Mouse (Mus musculus) cerebellum, adult 8-10 months (tissue): ENCODE results near the gene Gapvd1.
A peak's percentile ranks its signal among the peaks of the same experiment; 100 is the strongest.
"Not testable (repeated sequence)": the region's sequence is repeated elsewhere in the genome, so short reads cannot be mapped to it uniquely, and the experiment has no call there.

ENCODE experiments used
- DNase-seq: peaks from one replicate; pipeline ENCODE4 v3.0.0; 2022

Gene Gapvd1

DNA sequence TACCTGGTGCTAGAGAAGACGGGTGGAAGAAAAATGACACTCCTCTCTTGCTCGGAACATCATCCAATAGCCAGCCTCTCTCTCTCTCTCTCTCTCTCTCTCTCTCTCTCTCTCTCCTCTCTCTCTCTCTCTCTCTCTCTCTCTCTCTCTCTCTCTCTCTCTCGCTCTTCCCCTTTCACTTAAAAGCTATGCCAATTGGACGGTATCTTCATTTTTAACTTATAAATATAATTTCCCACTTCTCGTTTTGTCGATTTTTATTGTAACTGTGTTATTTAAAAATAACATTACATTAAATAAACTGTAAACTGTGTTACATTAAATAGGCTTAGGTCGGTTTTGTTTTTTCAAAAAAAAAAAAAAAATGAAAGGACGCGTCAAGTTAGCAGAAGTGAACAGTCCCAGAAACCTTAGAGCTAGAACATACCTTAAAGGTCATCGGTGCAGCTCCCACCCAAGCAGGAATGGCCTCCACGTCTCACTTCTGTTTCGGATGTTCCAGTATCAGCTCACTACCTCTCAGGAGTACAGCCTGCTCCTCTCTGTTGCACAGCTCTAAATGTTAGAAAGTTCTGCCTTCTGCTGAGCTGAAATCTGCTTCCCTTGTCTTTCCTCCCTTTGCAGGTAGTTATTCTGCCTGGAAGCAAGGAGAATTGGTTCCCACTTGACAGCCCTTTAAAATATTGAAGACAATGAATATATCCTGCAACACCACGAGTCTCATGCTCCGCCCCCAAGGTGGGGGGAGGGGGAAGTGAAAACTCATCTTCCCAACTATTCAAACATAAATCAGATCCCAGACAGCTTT is at the start of gene Gapvd1:
Gene Gapvd1, minus strand, starts transcription at position 682 of the 808 bp plus-strand sequence.
- peak; percentile 27 for DNase-seq

DNA sequence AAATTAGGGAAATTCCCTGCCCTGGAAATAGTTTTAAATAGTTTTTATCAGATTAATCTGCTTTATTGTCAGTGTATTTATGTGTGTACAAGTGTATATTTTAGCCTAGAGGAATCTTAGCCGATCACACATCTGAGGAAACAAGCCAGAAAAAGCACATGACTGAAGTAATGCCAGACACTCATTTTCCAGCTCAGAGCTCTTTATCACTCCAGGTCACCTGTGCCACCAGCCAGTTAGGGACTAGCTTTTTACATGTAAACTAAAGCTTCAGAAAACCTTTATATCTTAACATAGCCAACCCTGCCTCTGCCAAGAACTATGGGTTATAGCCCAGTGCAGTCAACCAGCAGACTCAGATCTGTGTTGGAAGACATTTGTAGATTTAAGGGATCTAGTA is 49.8 kb upstream of the Gapvd1 start:
- no peak for DNase-seq

DNA sequence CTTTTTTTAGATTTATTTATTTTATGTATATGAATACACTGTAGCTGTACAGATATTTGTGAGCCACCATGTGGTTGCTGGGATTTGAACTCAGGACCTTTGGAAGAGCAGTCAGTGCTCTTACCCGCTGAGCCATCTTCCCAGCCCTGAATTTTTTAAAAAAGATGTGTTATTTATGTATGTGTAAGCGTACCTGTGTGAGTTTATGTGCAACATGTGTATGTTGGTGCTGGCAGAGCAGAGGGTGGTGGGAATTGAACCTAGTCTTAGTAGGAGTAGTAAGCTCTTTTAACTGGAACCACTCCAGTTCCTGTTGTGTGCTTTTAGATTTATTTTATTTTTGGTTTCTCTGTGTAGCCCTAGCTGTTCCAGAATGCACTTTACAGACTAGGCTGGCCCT is 49.1 kb upstream of the Gapvd1 start:
- no peak for DNase-seq

DNA sequence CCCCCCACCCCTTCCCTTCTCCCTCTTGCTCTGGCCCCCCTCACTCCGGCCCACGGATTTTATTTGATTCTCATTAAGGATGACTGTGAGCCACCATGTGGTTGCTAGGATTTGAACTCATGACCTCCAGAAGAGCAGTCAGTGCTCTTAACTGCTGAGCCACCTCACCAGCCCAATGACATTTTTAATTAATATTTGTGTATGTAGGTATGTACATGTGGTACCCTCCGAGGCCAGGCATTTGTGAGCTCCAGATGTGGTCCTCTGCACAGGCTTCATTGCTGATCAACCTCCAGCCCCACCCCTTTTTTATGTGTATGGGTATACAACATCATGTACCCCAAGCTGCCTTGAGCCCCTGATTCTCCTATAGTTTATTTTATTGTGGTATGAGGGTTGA is 48.7 kb upstream of the Gapvd1 start:
- DNase-seq: no peak

DNA sequence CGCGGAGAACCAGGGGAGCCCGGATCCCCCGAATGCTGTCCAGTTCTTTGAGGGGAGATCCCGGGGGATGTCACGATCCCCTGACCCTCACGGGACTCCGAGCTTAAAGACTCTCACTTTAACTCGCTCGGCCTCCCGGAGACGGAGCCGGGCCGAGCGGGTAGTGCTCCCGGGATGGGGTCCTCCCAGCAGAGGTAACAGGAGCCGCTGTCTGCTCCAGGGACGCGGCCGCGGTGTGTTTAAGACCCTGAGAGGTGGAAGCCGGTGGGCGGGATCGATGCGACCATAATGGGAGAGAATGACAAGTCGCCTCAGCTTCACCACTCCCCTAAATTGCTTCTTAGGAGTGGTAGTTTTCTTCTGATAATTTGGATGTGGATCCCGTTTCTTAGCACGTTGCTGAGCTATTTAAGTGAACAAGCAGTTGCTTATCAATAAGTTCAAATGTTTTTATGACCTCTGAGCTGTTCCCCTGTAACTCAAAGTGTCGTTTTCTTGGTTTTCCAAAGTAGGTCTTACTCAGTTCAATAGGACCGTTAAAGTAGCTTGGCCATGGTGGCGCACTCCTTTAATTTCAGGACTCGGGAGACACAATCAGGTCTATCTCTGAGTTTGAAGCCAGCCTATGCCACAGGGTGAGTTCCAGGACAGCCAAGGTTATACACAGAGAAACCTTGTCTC is 47.7 kb upstream of the Gapvd1 start:
- peak; percentile 41 for DNase-seq

DNA sequence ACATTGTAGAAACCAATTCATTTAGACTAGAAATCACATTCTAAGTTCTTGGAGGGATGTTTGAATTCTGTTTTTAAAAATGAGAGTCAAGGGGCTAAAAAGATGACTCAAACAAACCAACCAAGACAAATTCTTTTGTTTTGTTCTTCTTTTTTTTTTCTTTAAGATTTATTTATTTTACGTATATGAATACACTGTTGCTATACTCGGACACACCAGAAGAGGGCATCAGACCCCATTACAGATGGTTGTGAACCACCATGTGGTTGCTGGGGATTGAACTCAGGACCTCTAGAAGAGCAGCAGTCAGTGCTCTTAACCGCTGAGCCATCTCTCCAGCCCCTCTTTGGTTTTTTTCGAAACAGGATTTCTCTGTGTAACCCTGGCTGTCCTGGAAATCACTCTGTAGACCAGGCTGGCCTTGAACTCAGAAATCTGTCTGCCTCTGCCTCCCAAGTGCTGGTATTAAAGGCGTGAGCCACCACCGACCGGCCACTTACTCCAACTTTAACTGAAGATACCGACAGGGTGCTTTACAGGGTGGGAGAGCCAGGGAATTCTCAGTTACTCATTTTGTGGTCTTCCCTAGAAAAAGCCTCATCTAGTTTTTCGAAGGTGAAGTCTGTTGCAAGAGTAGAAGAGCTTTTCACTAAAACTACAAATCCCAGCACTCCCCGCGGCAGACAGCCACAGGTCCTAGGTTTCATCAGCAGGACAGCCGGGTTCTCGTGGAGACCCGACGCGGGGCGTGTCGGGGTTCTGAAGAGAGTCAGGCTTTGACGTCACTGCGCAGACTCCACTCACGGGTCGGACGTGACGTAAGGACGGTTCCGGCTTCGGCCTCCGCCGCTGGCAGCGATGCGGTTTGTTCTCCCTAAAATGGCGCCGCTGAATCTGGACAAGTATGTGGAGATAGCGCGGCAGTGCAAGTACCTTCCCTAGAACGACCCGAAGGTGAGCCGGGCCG is 46.8 kb upstream of the Gapvd1 start:
- peak; percentile 94 for DNase-seq

DNA sequence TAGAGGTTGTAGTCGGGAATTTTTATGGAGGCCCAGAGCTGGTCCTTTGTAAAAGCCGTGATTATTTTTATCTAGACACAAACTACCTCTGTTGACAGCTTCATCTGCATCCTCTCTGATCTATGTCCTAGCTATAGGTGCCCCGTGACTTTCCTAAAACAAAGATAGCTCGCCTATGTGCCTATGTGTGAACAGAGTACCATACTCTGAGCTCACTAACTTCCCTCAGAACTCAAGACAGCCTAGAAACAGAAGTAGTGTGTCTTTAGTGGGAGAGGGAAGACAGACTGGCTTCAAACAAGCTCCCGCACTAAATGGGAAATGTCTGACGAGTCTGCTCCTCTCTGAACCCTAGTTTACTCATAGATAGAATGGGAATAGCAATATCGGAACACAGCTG is 45.3 kb upstream of the Gapvd1 start:
- no peak for DNase-seq

DNA sequence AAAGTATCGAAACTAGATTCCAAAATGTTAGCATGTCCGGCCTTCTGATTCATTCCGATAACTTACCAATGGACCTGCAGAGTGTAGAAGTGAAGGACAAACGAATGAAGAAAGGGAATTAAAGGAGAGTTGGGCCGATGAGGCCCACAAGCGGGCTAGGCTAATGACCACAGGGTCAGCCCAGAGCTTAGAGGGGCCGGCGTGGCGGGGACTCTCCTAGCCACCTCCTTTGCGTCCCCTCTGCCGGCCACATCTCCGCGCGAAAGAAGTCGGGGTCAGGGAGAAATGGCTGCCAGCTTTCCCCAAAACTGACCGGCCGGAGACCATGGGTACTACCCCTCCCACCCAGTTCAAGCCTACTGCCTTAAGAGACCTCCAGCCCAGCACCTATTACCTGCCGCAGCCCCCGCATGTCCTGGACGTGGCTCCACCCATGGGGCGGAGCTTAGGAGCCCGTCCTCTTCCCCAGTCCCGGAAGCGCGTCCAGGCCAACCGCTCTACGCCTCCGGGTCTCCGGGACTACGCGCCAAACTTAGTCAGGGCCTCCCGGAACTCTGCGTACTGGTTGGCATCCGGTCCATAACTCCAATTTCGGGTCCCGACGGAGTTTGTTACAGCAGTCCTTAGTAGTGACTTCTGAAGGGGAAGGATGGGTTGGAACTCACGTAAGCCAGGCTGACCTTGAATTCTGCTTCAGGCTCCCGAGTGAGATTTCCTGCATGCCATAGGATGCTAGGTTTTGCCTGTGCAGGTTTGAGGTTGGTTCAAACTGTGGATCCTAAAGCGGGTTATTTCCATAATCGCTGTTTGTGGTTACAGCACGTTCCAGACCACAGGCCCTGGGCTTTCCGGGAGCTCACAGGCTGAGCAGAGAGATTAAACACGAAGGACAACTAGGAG is 44.6 kb upstream of the Gapvd1 start, which contains the start of gene Rabepk:
Gene Rabepk, minus strand, starts transcription at position 556 of the 900 bp plus-strand sequence.
- DNase-seq: peak; percentile 70

DNA sequence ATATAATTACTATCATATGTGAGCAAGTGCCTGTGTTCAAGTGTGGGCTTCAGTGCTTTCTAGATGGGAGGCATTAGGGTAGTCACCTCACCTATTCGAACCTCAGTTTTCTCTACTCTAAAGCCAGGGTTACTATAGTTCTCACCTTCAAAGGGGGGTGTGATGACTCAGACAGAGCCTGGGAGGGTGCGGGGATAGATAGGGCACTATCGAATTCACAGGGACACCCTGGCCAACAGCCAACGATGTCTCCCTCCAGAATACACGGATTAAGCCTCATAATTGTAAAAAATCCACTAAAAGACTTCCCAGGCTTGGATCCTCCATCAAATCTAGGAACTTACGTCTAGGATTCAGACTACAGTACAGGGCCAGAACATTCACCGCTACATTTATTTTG is 40.4 kb upstream of the Gapvd1 start:
- no peak for DNase-seq

DNA sequence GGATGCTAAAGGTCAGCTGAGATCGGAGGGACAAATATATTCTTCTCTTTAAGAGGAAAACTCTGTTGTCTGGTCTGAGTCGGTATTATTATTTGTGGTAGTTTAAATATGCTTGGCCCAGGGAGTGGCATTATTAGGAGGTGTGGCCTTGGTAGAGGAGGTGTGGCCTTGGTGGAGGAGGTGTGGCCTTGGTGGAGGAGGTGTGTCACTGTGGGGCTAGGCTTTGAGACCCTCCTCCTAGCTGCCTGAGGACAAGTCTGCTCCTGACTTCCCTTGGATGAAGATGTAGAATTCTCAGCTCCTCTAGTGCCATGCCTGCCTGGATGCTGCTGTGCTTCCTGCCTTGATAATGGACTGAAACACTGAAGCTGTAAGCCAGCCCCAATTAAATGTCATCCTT is 39.5 kb upstream of the Gapvd1 start:
- no peak for DNase-seq

DNA sequence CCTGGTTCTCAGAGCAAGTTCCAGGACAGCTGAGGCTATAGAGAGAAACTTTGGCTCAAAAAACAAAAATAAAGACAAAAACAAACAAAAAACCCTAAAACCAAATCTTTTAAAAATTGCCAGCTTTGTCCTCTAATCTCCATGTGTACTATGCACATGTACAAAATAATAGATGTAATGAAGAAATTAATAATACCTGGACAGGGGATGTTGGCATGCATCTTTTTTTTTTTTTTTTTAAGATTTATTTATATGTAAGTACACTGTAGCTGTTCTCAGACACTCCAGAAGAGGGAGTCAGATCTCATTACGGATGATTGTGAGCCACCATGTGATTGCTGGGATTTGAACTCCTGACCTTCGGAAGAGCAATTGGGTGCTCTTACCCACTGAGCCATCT is 37.5 kb upstream of the Gapvd1 start:
- not testable (repeated sequence) for DNase-seq

DNA sequence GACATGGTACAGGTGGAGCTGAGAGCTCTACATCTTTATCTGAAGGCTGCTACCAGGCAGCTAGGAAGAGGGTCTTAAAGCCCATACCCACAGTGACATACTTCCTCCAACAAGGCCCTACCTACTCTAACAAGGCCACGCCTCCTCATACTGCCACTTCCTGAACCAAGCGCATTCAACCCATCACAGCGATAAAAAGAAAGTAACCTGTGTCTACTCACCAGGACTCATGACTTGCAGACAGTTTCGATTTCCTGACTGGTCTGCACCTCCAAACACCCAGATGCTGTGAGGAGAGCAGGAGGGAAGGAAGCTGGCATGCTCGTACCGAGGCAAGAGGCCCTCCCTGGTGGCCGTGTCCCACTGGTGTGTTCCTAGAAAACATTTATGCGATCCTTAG is 35.2 kb upstream of the Gapvd1 start:
- no peak for DNase-seq

DNA sequence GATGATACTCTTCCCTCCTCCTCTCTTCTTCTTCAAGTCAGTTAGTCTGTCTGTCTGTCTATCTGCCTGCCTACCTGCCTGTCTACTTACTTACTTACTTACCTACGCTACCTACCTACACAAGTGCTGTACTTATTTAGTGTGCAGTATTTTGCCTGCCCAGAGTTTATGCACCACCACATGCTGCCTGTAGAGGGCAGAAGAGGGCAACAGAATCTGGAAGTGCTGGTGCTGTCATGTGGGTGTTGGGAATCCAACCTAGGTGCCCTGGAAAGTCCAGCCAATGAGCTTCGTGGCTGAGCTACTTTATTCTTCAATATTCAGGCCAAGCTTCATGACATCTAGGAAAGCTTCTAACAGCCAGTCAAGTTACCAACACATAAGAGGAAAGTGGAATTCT is 29.1 kb upstream of the Gapvd1 start:
- DNase-seq: no peak

DNA sequence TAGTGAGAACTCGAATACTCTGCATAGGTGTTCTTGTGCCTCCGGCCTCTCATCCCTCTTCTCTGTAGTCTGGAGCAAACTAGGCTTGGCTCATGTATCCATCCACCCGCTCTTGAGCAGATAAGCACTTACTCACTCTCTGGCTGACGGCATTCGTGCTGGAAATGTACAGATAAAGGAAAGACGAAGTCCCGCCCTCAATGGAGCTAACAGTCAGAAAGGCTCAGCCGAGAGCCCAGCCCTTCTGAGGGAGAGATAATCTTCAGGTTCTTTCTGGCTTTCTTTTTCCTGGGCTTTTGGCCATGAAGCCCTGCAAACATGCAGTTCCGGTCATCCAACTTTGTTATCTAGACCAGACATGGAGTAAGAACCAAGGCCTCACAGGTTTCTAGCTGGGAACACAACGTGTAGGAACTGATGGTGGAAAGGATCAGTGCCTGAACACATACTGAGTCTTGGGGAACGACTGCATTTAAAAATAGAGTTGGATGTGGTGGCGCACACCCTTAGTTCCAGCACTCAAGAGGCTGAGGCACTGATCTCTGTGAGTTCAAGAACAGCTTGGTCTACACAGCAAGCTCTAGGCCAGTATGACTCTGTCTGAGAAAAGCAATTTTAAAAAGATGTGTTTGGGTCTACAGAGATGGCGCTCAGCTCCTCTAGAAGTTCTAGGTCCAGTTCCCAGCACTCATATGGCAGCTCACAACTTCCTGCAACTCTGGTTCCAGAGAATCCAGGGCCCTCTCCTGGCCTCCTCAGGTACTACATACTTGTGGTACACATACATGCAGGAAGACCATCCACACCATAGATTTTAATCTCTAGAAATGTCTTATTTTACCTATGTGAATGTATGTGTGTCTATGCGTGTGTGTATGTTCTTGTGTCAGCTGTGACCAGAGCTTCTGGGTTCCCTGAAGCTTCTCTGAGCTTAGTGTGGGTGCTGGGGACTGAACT is 28.3 kb upstream of the Gapvd1 start:
- no peak for DNase-seq

DNA sequence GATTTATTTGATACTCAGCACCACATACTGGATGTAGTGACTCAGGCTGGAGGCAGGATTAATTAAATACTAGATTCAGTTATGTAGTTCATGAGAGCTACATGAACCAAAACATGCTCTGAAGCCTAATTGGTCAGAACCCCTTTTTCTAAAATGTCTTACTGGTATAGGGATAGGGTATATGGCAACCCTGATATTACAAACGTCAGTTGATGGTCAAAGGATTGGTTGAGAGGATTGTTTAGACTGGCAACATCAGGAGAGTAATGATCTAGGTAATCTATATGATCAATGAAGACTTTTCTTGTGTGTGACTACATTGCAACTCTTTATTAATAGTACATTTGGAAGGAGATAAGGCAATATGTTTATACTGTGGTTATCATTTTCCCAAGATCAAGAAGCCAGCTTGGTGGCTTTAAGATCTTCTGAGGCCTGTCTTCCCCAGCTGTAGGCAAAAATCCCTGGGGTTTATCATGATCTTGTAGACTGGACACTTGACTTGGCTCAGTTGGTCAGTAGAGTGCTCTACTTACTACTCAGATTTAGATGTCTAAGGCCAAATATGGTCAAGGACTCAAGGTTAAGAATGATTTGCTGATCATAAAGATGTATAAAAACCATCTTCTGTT is 22.3 kb upstream of the Gapvd1 start:
- no peak for DNase-seq

DNA sequence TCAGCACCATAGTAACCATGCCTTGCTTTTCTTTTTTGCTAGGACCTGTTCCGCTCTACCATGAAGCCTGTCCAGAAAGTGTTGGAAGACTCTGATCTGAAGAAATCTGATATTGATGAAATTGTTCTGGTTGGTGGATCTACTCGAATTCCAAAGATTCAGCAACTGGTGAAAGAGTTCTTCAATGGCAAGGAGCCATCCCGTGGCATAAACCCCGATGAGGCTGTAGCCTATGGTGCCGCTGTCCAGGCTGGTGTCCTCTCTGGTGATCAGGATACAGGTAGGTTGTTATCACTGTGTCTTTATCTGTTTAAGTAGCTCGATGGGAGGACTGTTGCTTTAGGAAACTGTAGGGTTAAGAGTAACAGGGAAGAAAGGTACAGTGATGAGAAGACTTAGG is 19.5 kb upstream of the Gapvd1 start:
- DNase-seq: no peak

DNA sequence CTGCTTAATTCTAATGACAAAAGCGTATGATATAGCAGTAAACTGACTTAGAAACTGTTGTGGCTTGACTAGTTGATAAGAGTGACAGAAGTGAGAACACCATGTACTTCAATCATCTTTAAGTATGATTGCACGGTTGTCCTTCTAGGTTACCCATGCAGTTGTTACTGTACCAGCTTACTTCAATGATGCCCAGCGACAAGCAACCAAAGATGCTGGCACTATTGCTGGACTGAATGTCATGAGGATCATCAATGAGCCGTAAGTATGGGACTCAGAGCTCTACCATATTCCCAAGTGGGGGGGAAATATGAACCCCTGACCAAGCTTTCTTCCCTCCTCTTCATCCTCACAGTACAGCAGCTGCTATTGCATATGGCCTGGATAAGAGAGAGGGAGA is 18.6 kb upstream of the Gapvd1 start:
- no peak for DNase-seq

DNA sequence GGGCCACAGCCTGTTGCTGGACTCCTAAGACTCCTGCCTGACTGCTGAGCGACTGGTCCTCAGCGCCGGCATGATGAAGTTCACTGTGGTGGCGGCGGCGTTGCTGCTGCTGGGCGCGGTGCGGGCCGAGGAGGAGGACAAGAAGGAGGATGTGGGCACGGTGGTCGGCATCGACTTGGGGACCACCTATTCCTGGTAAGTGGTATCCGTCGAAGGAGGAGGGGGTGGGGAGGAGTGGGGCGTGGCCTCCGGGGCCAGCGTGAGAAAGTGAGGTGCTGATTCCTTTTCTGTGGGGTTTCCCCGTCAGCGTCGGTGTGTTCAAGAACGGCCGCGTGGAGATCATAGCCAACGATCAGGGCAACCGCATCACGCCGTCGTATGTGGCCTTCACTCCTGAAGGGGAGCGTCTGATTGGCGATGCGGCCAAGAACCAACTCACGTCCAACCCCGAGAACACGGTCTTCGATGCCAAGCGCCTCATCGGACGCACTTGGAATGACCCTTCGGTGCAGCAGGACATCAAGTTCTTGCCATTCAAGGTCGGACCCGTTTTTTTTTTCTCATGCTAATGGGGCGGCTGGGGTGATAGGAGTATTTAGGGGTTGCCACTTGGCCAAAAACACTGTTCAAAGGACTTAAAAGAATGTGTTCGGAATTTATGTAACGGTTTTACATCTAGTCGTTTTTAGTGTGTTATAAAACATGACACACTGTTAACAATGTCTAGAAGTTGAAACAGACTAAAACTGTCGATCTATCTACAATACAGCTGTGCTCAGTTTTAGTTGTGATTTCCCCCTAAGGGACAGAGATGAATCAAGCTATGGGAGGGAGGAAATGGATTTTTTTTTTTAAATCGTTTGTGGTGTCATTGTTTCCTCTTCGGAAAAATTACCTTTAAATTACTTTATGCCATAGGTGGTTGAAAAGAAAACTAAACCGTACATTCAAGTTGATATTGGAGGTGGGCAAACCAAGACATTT is 17.5 kb upstream of the Gapvd1 start:
- no peak for DNase-seq
